Mouse (Mus musculus) kidney, adult 8-10 months (tissue): ENCODE data around the gene Pnpla6.
A peak's percentile ranks its signal among the peaks of the same experiment; 100 is the strongest.
"Not testable (repeated sequence)": the region's sequence is repeated elsewhere in the genome, so short reads cannot be mapped to it uniquely, and the experiment has no call there.

Source experiments
- DNase-seq, 2 experiments: peaks; one replicate each; pipeline ENCODE4 v3.0.0; 2022

Pnpla6 gene

DNA sequence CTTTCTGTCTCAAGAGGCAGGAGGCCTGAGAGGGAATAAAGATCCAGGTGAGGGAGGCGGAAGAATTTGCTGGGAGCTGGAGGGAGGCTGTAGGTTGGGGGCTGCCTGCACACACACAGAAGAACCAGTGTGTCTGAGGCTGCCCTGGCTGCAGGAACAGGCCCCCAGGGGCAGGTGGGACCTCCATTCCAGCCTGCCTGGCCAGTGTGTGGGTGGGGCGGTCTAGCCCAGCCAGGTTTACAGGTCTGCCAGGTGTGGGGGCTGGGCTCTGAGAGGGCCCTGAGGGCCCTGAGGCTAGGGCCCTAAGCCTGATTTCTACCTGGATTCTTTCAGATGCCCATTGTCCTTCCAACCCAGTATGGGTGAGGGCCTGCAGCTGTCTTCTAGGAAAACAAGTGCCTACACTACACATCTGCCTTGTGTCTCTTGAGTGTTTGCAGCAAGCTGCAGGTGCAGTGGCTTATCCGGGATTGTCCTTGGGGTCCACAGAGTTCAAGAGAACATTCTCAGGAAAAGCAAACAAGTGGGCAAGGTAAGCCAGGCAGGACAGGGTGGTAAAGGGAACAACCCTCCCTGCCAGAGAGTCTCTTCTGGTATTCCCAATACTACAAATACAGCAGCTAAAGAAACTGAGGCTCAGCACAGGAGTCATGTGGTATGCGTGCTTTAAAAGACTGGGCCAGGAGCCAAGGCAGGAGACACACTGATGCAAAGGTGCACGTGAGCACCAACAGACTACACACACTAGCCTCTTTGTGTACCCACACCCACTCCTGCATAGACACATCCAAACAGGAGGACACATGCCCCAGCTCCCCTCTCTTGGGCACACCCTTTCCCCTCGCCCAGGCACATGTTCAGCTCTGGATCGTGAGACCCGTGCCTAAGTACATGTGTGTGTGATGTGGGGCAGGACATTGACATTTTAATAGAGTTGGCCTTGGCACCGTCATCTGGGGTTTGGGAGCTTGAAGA lies 64.5 kb downstream of the Pnpla6 start:
- no peak for DNase-seq

DNA sequence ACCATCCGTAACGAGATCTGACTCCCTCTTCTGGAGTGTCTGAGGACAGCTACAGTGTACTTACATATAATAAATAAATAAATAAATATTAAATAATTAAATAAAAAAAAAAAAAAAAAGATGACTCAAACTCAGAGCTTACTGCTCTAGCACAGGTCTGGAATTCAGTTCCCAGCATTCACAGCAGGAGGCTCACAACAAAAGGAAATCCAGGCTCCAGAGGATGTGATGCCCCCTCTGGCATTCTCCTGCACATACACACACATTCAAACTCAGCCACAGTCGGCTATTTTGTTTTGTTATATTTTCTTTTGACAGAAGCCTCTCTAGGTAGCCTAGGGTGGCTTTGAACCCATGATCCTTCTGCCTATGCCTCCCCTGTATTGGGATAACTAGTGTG lies 66.8 kb downstream of the Pnpla6 start:
- not testable (repeated sequence) for DNase-seq

DNA sequence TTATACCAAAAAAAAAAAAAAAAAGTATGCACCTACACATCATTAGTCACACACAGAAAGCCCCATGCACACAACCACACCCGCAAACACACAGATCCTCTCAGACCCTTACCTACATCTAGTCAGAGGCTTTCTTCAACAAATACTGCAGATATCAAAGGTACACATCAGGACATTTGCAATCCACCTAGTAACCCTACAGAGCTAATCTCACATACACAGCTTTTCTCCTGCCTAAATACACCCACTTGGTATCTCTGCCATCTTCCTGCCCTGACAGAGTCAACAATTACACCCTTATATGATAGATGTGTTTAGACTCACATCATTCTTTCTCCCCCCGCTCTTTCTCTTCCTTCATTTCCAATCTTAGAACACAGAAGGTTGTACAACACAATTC lies 71.3 kb downstream of the Pnpla6 start:
- DNase-seq, result no peak

DNA sequence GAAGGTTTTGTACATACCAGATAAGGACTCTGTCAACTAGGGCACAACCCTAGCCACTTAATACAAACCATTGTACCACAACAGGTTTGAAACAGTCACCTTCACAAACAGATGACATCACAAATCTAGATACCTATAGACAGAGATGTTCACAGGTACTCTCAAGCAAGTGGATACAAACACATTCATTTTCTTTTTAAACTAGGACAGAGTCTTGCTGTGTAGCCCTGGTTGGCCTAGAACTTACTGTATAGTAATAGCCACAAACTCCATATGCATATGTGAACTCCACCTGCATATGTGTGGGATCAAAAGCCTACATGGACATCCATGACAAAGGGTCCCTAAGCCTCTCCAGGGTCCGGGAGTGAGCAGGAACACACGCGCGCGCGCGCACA lies 71.8 kb downstream of the Pnpla6 start, which contains the start of gene Camsap3:
Camsap3 (plus strand) TSS at position 301 of the 398 bp plus-strand sequence.
- no peak for DNase-seq

DNA sequence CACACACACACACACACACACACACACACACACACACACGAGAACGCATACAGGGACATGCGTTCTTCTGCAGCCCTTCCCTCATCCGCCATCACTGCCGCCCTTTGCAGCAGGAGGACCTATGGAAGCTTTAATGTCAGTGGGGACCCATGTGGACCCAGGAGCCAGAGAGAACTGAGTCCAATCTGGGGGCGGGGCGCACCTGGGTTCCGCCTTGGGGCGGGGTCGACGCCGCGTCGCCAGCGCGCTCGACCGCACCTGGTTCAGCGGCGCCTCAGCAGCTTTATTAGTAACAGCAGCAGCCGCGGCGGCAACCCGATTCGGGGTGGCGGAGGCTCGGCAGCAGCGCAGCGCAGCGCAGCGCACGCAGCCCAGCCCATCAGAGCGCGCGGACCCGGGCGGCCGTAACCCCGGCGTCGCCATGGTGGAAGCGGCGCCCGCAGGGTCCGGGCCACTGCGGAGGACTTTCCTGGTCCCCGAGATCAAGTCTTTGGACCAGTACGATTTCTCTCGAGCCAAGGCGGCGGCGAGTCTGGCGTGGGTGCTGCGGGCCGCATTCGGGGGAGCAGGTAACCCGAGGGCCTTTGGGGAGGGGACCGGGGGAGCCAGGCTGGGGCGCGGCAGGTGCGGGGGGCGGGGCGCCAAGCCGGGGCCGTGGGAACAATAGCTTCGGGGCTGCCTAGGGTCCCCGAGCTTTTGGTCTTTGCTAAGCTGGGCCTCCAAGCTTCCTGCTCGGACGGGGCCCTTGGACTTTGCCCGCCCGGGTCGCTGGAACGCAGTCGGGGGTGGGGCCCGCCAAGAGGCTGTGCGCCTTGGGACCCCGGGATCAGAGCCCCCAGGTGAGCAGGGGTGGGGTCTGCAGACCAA lies 72.4 kb downstream of the Pnpla6 start:
- DNase-seq, result peak; percentile 84 to 88

GRCm38 (mm10) chr8:3588258-3588633 lies 73.1 kb downstream of the Pnpla6 start:
- DNase-seq, result no peak

- DNase-seq, result peak in 1 of 2 experiments; percentile 47
Measured at GRCm38 (mm10) chr8:3593470-3593869, 78.3 kb downstream of the Pnpla6 start.
